Mouse (Mus musculus) kidney, adult 2 months (tissue): ENCODE data around the gene Npm1. TPM values are rescaled to one million over a fixed set of nuclear protein-coding genes. Genes with fewer than 3 reads are reported as not detected.

ENCODE experiments used
- DNase-seq: peaks from one replicate; pipeline ENCODE4 v3.0.0; 2021
- H3K27ac ChIP-seq: fragments of 200-500 bp; 2 replicates; pipeline ENCODE4 v1.5.1; 2012; ENCODE audit warnings: low read depth, low read length, control low read depth, inconsistent platforms; ENCODE audit not compliant: insufficient read depth
- H3K27me3 ChIP-seq: fragments of 200-500 bp; replicated peaks from 2 replicates; pipeline ENCODE4 v1.6.1; 2012; ENCODE audit warnings: mild to moderate bottlenecking, moderate library complexity, low read length, inconsistent platforms; ENCODE audit not compliant: control insufficient read depth, insufficient read depth
- H3K36me3 ChIP-seq: fragments of 200-500 bp; 2 replicates; pipeline ENCODE4 v1.6.1; 2012; ENCODE audit warnings: mild to moderate bottlenecking, moderate library complexity, low read length, inconsistent platforms; ENCODE audit not compliant: control insufficient read depth, insufficient read depth
- H3K4me1 ChIP-seq: fragments of 200-500 bp; 2 replicates; pipeline ENCODE4 v1.6.1; 2011; ENCODE audit warnings: low read length; ENCODE audit not compliant: control insufficient read depth, insufficient read depth
- H3K4me3 ChIP-seq: fragments of 200-500 bp; 2 replicates; pipeline ENCODE4 v1.5.1; 2011; ENCODE audit warnings: mild to moderate bottlenecking, low read depth, low read length, control low read depth; ENCODE audit not compliant: insufficient read depth
- CTCF ChIP-seq: fragments of 200-500 bp; conservative IDR thresholded peaks from 2 replicates; pipeline ENCODE4 v1.5.1; 2011; ENCODE audit warnings: low read depth, mild to moderate bottlenecking, control low read depth, low read length, moderate library complexity, mixed read lengths; ENCODE audit not compliant: insufficient read depth, insufficient read length
- POLR2A ChIP-seq: fragments of 200-500 bp; IDR thresholded peaks from one replicate; pipeline ENCODE4 v1.6.1; 2011; ENCODE audit warnings: low read depth, low read length, control low read depth
- WGBS: fragments of 180-500 bp; shearing (Covaris S2); methylation state at CpG from one replicate; pipeline ENCODE4 v1.1.7; 2018; 5-methylcytosine and 5-hydroxymethylcytosine counted together
- polyA plus RNA-seq: library from polyadenylated mRNA; depleted of rRNA; stranded (reverse); fragments of >200 nt; gene quantifications from 2 replicates; pipeline ENCODE4 v1.2.3, GENCODE M21; 2012

Gene Npm1
- polyA plus RNA-seq, 1 experiment = 98.2 TPM

DNA sequence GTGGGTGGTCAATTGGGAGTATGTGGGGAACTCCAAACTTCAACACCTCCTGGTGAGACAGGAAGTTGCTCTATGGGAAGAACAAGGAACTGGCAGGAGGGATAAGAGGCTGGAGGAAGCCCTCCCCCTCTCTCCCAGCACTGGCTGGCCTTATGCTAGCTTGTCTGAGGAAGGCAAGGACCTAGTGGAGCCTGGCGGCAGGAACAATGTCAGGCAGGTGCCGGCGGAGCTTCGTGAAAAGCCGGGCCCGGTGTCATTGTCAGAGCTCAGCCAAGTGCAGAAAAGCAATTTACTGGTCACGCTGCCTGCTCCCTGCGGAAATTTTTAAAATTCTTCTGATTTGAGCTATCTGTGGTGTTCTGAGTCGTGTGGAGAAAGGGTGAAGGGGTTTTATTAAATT is 19.1 kb downstream of the Npm1 start:
- no peak overlapping the region for H3K27ac ChIP-seq
- no peak for DNase-seq
- 40% methylated on average over 9 of the region's 9 CpGs for WGBS
- no peak overlapping the region for H3K4me3 ChIP-seq
- TF ChIP-seq POLR2A (no peak), CTCF (no peak)
- no peaks in the 10 kb centered on the region for H3K36me3 ChIP-seq
- peaks cover 2% of the 10 kb centered on the region; the same call in 1 of the 2 replicates for H3K4me1 ChIP-seq
- no peaks in the 10 kb centered on the region for H3K27me3 ChIP-seq

GRCm38 (mm10) chr11:33142801-33143200 is 20.2 kb downstream of the Npm1 start:
- Histone ChIP-seq H3K4me3 (no peak overlapping the region), H3K36me3 (no peaks in the 10 kb centered on the region), H3K27ac (no peak overlapping the region), H3K4me1 (peaks cover 2% of the 10 kb centered on the region; the same call in 1 of the 2 replicates), H3K27me3 (no peaks in the 10 kb centered on the region)
- 100% methylated on average over 1 of the region's 1 CpGs for WGBS
- TF ChIP-seq POLR2A (no peak), CTCF (no peak)
- no peak for DNase-seq

DNA sequence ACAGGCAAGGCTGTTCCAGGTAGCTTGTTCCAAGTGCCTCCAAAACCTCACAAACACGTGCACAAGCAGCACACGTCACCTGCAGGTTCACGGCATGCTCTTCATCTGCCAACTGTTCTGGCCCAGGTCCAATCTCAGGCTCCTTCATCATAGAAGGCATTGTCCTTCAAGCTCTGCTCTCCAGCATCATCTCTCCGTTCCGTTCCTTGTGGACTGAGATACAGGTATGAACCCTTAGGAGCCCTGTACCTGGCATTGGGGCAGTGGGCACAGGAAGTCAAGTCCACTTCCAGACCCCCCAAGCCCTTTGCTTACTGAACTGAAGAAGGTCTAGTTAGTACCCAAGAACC is 22.9 kb downstream of the Npm1 start:
- TF ChIP-seq POLR2A (no peak), CTCF (no peak)
- 84% methylated on average over 5 of the region's 5 CpGs for WGBS

DNA sequence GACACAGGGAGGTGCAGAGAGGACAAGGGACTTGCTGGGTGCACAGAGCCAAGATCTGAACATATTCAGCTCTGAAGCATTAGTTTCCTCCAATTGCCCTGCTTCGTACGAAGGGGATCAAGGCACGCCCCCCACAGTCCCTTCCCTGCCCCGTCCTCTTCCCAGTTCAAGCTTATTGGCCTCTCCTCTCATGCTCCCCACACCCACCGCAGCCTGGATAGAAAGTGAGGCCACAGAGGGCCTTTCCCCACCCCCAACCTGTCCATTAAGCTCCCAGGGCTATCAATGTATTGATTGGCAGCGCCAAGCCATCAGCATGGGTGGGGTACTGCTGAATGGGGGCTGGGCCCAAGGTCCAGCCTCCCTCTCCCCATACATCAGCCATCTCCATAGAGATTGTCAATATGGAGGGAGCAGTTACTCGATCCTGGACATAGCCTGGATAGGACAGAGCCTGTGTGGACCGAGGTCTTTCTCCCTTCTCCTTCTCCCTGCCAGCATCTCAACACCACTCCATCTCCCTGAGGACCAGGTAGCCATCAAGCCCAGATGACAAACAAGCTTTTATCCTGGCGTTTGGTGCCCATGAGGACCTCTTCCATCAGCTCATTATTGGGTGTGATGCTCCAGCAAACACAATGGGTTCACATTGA is 23.4 kb downstream of the Npm1 start:
- H3K36me3 ChIP-seq = no peaks in the 10 kb centered on the region
- H3K4me3 ChIP-seq = no peak overlapping the region
- DNase-seq = no peak
- TF ChIP-seq CTCF (no peak), POLR2A (no peak)
- no peaks in the 10 kb centered on the region for H3K4me1 ChIP-seq
- H3K27ac ChIP-seq = no peak overlapping the region
- no peaks in the 10 kb centered on the region for H3K27me3 ChIP-seq
- 88% methylated on average over 9 of the region's 9 CpGs for WGBS

More for the DNA sequence above, 22.9 kb downstream of the Npm1 start:
- no peaks in the 10 kb centered on the region for H3K36me3 ChIP-seq
- no peak for DNase-seq
- no peaks in the 10 kb centered on the region for H3K4me1 ChIP-seq
- H3K27ac ChIP-seq = no peak overlapping the region
- H3K27me3 ChIP-seq = no peaks in the 10 kb centered on the region
- H3K4me3 ChIP-seq = no peak overlapping the region

- Histone ChIP-seq H3K4me1 (no peaks in the 10 kb centered on the region), H3K27ac (no peak overlapping the region), H3K36me3 (no peaks in the 10 kb centered on the region), H3K4me3 (no peak overlapping the region), H3K27me3 (no peaks in the 10 kb centered on the region)
- DNase-seq = no peak
- 95% methylated on average over 5 of the region's 5 CpGs for WGBS
- TF ChIP-seq POLR2A (no peak), CTCF (no peak)
Measured at GRCm38 (mm10) chr11:33138686-33139085, 24.3 kb downstream of the Npm1 start.

GRCm38 (mm10) chr11:33134391-33134986 is 28.5 kb downstream of the Npm1 start:
- Histone ChIP-seq H3K36me3 (no peaks in the 10 kb centered on the region), H3K4me1 (no peaks in the 10 kb centered on the region), H3K27ac (no peak overlapping the region), H3K27me3 (no peaks in the 10 kb centered on the region), H3K4me3 (no peak overlapping the region)
- DNase-seq = no peak
- no peak for TF ChIP-seq POLR2A
- TF ChIP-seq CTCF = no peak
- 92% methylated on average over 8 of the region's 8 CpGs for WGBS

- no peak for DNase-seq
- no peaks in the 10 kb centered on the region for H3K36me3 ChIP-seq
- no peak overlapping the region for H3K27ac ChIP-seq
- no peaks in the 10 kb centered on the region for H3K27me3 ChIP-seq
- H3K4me1 ChIP-seq = no peaks in the 10 kb centered on the region
- H3K4me3 ChIP-seq = no peak overlapping the region
- 73% methylated on average over 8 of the region's 8 CpGs for WGBS
- TF ChIP-seq CTCF (no peak), POLR2A (no peak)
Measured at GRCm38 (mm10) chr11:33132619-33133338, 30.2 kb downstream of the Npm1 start.

GRCm38 (mm10) chr11:33127058-33127457 is 35.9 kb downstream of the Npm1 start:
- Histone ChIP-seq H3K4me1 (0 out of 2 replicates have a peak, but pooled peaks cover 3% of the 10 kb centered on the region), H3K4me3 (no peak overlapping the region), H3K27me3 (no peaks in the 10 kb centered on the region), H3K36me3 (no peaks in the 10 kb centered on the region), H3K27ac (no peak overlapping the region)
- DNase-seq = no peak
- TF ChIP-seq POLR2A (no peak), CTCF (no peak)
